Mouse (Mus musculus) forebrain, postnatal 0 days (tissue): ENCODE measurements at regions not wholly inside any gene's neighbourhood (a gene's known extent, or its start where the extent isn't known, plus 50 kb on each side); places are given as distances from the start of the nearest gene placed in this dataset.

Experiments used
- ATAC-seq: fragments of 200-750 bp; cut with Nextera tagmentation; 2 replicates; pipeline ENCODE4 v1.8.0; 2017; ENCODE audit warnings: mild to moderate bottlenecking, moderate library complexity
- DNase-seq: peaks from one replicate; pipeline ENCODE4 v3.0.0-alpha.2; 2015
- H3K27ac ChIP-seq: fragments of 300-500 bp; sonication (generic); 2 replicates; pipeline ENCODE4 v1.5.1; 2014; ENCODE audit warnings: low read depth, mild to moderate bottlenecking, antibody characterized with exemption, low read length, moderate library complexity, mixed read lengths
- H3K27me3 ChIP-seq: fragments of 300-500 bp; sonication (generic); 2 replicates; pipeline ENCODE4 v1.6.1; 2014; ENCODE audit warnings: mild to moderate bottlenecking, low read length, mixed read lengths; ENCODE audit not compliant: insufficient read depth
- H3K36me3 ChIP-seq: fragments of 300-500 bp; sonication (generic); 2 replicates; pipeline ENCODE4 v1.6.1; 2014; ENCODE audit warnings: mild to moderate bottlenecking, moderate library complexity; ENCODE audit not compliant: insufficient read depth
- H3K4me1 ChIP-seq: fragments of 300-500 bp; sonication (generic); 2 replicates; pipeline ENCODE4 v1.6.1; 2014; ENCODE audit warnings: antibody characterized with exemption; ENCODE audit not compliant: insufficient read depth
- H3K4me2 ChIP-seq: fragments of 300-500 bp; sonication (generic); 2 replicates; pipeline ENCODE4 v1.6.1; 2014; ENCODE audit warnings: low read depth, mild to moderate bottlenecking, moderate library complexity
- H3K4me3 ChIP-seq: fragments of 300-500 bp; sonication (generic); 2 replicates; pipeline ENCODE4 v1.5.1; 2014; ENCODE audit warnings: low read depth, low read length, mixed read lengths
- H3K9ac ChIP-seq: fragments of 300-500 bp; sonication (generic); 2 replicates; pipeline ENCODE4 v1.6.1; 2014; ENCODE audit warnings: mild to moderate bottlenecking
- H3K9me3 ChIP-seq: fragments of 300-500 bp; sonication (generic); 2 replicates; pipeline ENCODE4 v1.6.1; 2016; ENCODE audit warnings: low read length
- CTCF ChIP-seq: sonication (generic); IDR thresholded peaks from 2 replicates; pipeline ENCODE4 v1.5.1; 2016; ENCODE audit warnings: antibody characterized with exemption, control low read depth, low read depth
- WGBS: fragments of 180-500 bp; shearing (Covaris S2); extraction: QIAGEN DNeasy Blood & Tissue Kit; methylation state at CpG from one replicate; pipeline ENCODE4 v1.1.7; 2014; 5-methylcytosine and 5-hydroxymethylcytosine counted together

DNA sequence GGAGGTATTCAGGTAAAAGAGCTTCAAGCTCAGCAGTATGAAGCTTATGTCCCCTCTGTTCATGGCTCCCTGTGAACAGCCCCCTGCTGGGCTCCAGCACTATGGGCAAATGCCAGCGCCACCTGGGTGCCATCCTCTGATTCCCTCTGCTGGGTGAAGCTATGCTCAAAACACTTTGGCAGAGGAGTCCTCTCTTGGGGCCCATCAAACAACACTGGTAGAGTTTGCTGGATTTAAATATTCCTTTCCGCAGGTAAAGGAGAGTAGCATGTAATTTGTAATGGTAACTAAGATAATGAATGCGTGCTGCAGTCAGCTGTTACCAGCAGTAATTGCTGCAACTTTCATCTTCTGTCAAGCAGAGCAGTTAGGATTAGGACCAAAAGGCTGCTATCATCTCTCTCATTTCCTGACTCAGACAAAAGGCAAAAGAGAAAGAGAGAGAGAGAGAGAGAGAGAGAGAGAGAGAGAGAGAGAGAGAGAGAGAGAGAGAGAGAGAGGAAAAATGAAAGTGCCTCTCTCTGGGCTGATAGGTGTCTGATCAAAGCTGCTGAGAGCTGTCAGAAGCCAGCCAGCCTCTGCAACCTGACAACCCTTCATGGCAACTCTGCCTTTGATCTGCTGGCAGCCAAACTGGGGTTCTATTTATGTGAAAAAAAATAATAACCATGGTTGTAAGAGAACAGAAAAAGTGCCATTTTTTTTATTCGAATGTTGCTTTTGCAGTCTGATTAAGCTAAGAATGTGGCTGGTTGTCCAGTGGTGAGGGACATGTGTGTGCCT is 416.2 kb downstream of the Dcdc2c start:
- ATAC-seq = peak; percentile 29; the same call in 1 of the 2 replicates
- peak; percentile 17 for DNase-seq
- Histone ChIP-seq H3K9ac (no peak overlapping the region), H3K27me3 (no peaks in the 10 kb centered on the region), H3K36me3 (no peaks in the 10 kb centered on the region), H3K4me2 (no peak overlapping the region), H3K27ac (peak overlapping the region; percentile 9; the same call in 1 of the 2 replicates), H3K9me3 (no peaks in the 10 kb centered on the region), H3K4me3 (no peak overlapping the region), H3K4me1 (no peaks in the 10 kb centered on the region)
- 58% methylated on average over 4 of the region's 4 CpGs for WGBS
- no peak for TF ChIP-seq CTCF

DNA sequence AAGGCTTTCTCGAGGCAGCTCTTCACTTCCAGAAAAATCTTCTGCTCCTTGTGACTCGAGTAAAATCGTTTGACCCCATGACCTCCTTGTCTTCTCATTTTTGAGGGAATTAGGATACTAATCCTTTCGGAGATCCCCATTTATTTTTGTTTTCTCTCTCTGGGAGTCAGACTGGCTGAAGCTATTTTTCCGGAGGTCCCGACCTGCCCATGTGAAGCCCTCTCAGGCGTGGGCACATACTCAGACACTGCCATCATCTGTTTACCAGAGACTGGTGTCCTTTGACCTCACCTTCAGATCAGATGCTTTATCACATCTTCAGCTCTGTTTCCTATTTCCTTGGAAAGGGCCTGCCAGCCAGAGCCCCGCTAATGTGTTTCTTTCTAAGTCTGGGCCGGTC is 429.4 kb downstream of the Dcdc2c start:
- no peak overlapping the region for H3K9ac ChIP-seq
- 0 out of 2 replicates have a peak, but pooled peaks cover 5% of the 10 kb centered on the region for H3K4me1 ChIP-seq
- H3K9me3 ChIP-seq = no peaks in the 10 kb centered on the region
- no peaks in the 10 kb centered on the region for H3K27me3 ChIP-seq
- WGBS = 57% methylated on average over 9 of the region's 9 CpGs
- H3K36me3 ChIP-seq = no peaks in the 10 kb centered on the region
- ATAC-seq = no peak
- H3K4me2 ChIP-seq = no peak overlapping the region
- no peak overlapping the region for H3K4me3 ChIP-seq
- no peak for DNase-seq
- TF ChIP-seq CTCF = no peak
- no peak overlapping the region for H3K27ac ChIP-seq

DNA sequence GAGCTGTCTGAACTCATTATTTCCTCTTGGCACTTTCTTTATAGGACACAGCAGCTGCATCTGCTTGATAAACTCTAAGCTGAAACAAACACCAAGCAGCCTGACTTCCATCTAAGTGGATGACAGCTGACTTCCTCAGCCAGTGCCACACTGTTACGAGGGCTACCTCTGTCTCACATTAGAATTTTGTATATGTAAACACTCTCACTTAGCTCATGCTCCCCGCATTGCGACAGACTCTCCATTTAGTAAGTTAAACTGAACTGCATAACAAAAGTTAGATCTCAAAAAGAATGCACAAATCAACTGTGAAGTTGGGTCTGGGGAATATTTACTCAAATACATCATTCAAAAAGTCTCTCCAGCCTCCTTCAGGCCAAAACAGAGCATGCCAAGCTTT is 432.1 kb downstream of the Dcdc2c start:
- TF ChIP-seq CTCF = no peak
- ATAC-seq = no peak; the same call in 1 of the 2 replicates
- H3K9ac ChIP-seq = no peak overlapping the region

DNA sequence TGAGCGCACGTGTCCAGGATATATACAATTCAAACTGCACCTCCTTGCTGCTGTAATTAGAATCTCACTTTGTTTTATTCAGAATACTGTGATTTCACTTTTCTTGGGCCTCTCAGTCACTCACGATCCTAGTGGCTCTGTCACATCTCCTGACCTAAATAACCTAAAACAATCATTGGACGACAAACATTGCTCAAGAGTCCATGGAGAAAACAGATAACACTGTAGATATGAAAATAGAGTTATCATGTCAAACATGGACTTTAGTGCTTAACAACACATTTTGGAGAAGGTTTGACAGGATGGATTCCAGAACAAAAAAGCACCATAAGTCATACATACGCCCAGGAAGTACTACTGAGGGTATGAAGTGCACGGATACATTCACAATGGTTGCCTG is 461.5 kb downstream of the Dcdc2c start:
- Histone ChIP-seq H3K36me3 (no peaks in the 10 kb centered on the region), H3K27me3 (no peaks in the 10 kb centered on the region), H3K9ac (no peak overlapping the region), H3K4me1 (no peaks in the 10 kb centered on the region), H3K9me3 (no peaks in the 10 kb centered on the region), H3K4me3 (no peak overlapping the region), H3K27ac (no peak overlapping the region), H3K4me2 (no peak overlapping the region)
- no peak for ATAC-seq
- WGBS = 89% methylated on average over 6 of the region's 6 CpGs
- DNase-seq = no peak
- TF ChIP-seq CTCF = no peak

More for the DNA sequence above, 432.1 kb downstream of the Dcdc2c start:
- Histone ChIP-seq H3K4me2 (no peak overlapping the region), H3K4me1 (0 out of 2 replicates have a peak, but pooled peaks cover 5% of the 10 kb centered on the region), H3K36me3 (no peaks in the 10 kb centered on the region), H3K27ac (no peak overlapping the region), H3K4me3 (no peak overlapping the region), H3K27me3 (no peaks in the 10 kb centered on the region), H3K9me3 (no peaks in the 10 kb centered on the region)
- DNase-seq = no peak
- 55% methylated on average over 3 of the region's 3 CpGs for WGBS

DNA sequence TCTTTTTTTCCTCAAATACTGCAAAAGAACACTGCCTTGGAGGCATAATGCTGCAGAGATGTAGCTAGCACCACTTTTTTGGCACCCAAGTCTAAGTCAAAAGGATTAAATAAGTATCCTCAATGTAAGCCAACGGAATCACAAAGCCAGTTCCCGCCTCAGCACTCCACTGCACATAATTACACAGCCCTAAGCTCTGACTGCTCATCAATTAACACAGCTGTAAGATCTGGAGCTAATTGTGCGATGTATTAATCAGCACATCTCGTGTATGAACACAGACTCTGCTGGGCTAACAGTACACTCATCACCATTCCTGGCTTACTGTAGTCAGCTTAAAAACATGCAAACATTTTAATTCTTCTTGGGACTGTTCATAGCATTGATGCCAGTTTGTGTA is 466.7 kb downstream of the Dcdc2c start:
- no peak overlapping the region for H3K4me3 ChIP-seq

DNA sequence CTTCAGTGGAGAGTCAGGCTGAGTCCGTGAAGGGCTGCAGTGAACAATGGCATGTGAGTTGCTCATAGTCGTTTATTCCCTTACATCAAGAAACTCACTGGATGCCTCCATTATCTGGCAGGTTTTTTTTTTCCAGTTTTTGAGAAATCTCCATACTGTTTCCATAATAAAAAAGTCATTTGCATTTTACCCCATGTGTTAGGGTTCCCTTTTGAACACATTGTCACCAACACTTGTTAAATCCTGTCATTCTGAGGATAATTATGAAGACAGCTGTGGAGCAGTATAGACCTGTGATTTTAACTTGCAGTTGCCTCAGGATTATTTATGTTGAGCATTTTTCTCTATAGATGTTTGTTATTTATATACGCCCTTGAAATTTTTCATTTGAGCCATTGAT is 475.6 kb downstream of the Dcdc2c start:
- no peak overlapping the region for H3K9ac ChIP-seq
- no peak for TF ChIP-seq CTCF
- no peak overlapping the region for H3K4me3 ChIP-seq
- no peaks in the 10 kb centered on the region for H3K9me3 ChIP-seq
- 48% methylated on average over 3 of the region's 3 CpGs for WGBS
- H3K27ac ChIP-seq = no peak overlapping the region
- no peaks in the 10 kb centered on the region for H3K4me1 ChIP-seq
- ATAC-seq (no peak), DNase-seq (no peak)
- no peak overlapping the region for H3K4me2 ChIP-seq
- H3K36me3 ChIP-seq = no peaks in the 10 kb centered on the region
- no peaks in the 10 kb centered on the region for H3K27me3 ChIP-seq

More for the DNA sequence above, 466.7 kb downstream of the Dcdc2c start:
- no peaks in the 10 kb centered on the region for H3K9me3 ChIP-seq
- no peak overlapping the region for H3K9ac ChIP-seq
- DNase-seq (peak; percentile 44), ATAC-seq (peak; percentile 89)
- no peaks in the 10 kb centered on the region for H3K36me3 ChIP-seq
- H3K27me3 ChIP-seq = no peaks in the 10 kb centered on the region
- 27% methylated on average over 4 of the region's 4 CpGs for WGBS
- no peak for TF ChIP-seq CTCF
- no peak overlapping the region for H3K27ac ChIP-seq
- no peak overlapping the region for H3K4me2 ChIP-seq
- H3K4me1 ChIP-seq = no peaks in the 10 kb centered on the region

DNA sequence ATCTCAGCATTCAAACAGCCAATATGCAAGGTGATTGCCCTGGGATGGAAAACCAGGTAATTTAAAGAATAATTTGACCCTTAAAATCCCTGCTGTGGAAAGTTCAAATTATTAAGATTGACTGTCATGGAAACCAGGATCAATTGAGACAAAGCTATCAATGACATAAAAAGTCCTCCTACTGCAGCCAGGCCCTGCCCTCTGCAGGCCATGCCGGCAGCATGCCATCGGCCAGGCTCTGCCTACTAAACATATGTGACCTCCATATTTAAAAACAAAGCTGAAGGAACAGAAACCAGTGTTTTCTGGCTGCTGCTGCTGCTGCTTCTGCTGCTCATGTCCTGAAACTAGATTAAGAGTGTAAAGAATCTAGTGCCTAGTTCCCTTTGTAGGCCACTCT is 483.6 kb downstream of the Dcdc2c start:
- Histone ChIP-seq H3K36me3 (no peaks in the 10 kb centered on the region), H3K27me3 (no peaks in the 10 kb centered on the region), H3K4me1 (no peaks in the 10 kb centered on the region), H3K9me3 (no peaks in the 10 kb centered on the region), H3K4me3 (no peak overlapping the region), H3K4me2 (no peak overlapping the region), H3K9ac (no peak overlapping the region), H3K27ac (no peak overlapping the region)
- 0 out of 2 replicates have a peak, but pooled peaks have one; percentile 7 for TF ChIP-seq CTCF
- ATAC-seq (no peak), DNase-seq (no peak)
- 37% methylated on average over 2 of the region's 2 CpGs for WGBS
